Mouse (Mus musculus) heart, postnatal 0 days (tissue): ENCODE measurements around the gene Gm10277. TPM values are rescaled to one million over a fixed set of nuclear protein-coding genes. Genes with fewer than 3 reads are reported as not detected.
A peak's percentile ranks its signal among the peaks of the same experiment; 100 is the strongest.

Experiments used
- ATAC-seq: fragments of 200-750 bp; cut with Nextera tagmentation; 2 replicates; pipeline ENCODE4 v1.8.0; 2017; ENCODE audit warnings: low read depth, moderate number of reproducible peaks, moderate library complexity; ENCODE audit not compliant: insufficient read depth
- DNase-seq: peaks from one replicate; pipeline ENCODE4 v3.0.0-alpha.2; 2016; ENCODE audit warnings: low spot score
- H3K27ac ChIP-seq: fragments of 300-500 bp; sonication (generic); 2 replicates; pipeline ENCODE4 v1.5.1; 2014; ENCODE audit warnings: low read depth, mild to moderate bottlenecking
- H3K27me3 ChIP-seq: fragments of 300-500 bp; sonication (generic); 2 replicates; pipeline ENCODE4 v1.6.1; 2014; ENCODE audit warnings: low read length, mixed read lengths; ENCODE audit not compliant: control insufficient read depth, insufficient read depth
- H3K36me3 ChIP-seq: fragments of 300-500 bp; sonication (generic); replicated peaks from 2 replicates; pipeline ENCODE4 v1.6.1; 2014; ENCODE audit warnings: low read length, mixed read lengths; ENCODE audit not compliant: control insufficient read depth, insufficient read depth
- H3K4me1 ChIP-seq: fragments of 300-500 bp; sonication (generic); 2 replicates; pipeline ENCODE4 v1.6.1; 2014; ENCODE audit warnings: antibody characterized with exemption; ENCODE audit not compliant: control insufficient read depth, insufficient read depth
- H3K4me2 ChIP-seq: fragments of 300-500 bp; sonication (generic); 2 replicates; pipeline ENCODE4 v1.6.1; 2014; ENCODE audit warnings: low read depth, mild to moderate bottlenecking, low read length, moderate library complexity
- H3K4me3 ChIP-seq: fragments of 300-500 bp; sonication (generic); 2 replicates; pipeline ENCODE4 v1.5.1; 2014; ENCODE audit warnings: low read depth, low read length
- H3K9ac ChIP-seq: fragments of 300-500 bp; sonication (generic); replicated peaks from 2 replicates; pipeline ENCODE4 v1.6.1; 2014; ENCODE audit warnings: low read depth, low read length, mixed read lengths
- H3K9me3 ChIP-seq: fragments of 300-500 bp; sonication (generic); replicated peaks from 2 replicates; pipeline ENCODE4 v1.6.1; 2016; ENCODE audit warnings: low read length; ENCODE audit not compliant: control insufficient read depth
- CTCF ChIP-seq: IDR thresholded peaks from 2 replicates; pipeline ENCODE4 v1.5.1; 2016; ENCODE audit warnings: antibody characterized with exemption, control low read depth, low read depth
- EP300 ChIP-seq: IDR thresholded peaks from 2 replicates; pipeline ENCODE4 v1.6.1; 2016; ENCODE audit warnings: antibody characterized with exemption, low read depth
- WGBS: fragments of 180-500 bp; shearing (Covaris S2); extraction: QIAGEN DNeasy Blood & Tissue Kit; methylation state at CpG from one replicate; pipeline ENCODE4 v1.1.7; 2014; 5-methylcytosine and 5-hydroxymethylcytosine counted together
- polyA plus RNA-seq: library from polyadenylated mRNA; unstranded; fragments of >200 nt; fragmentation: Nextera tagmentation; extraction: Ambion mirVana; gene quantifications from 2 replicates; pipeline ENCODE4 v1.2.1, GENCODE M21; 2015
- total RNA-seq: library from RNA; depleted of rRNA; stranded (reverse); fragments of >200 nt; gene quantifications from 2 replicates; pipeline ENCODE4 v1.2.3, GENCODE M21; 2014; ENCODE audit warnings: low replicate concordance

Gm10277 gene
- total and polyA plus RNA-seq, 2 experiments from 2014 or later: 0.52 TPM; not detected in 1

GRCm38 (mm10) chr11:77800491-77800868, 12.9 kb upstream of the Gm10277 start:
- ATAC-seq: peak; percentile 1; the same call in 1 of the 2 replicates
- Histone ChIP-seq H3K4me2 (peak overlapping the region; percentile 82), H3K9ac (peak overlapping the region; percentile 43; the same call in 1 of the 2 replicates), H3K4me1 (peaks cover 47% of the 10 kb centered on the region), H3K27ac (peak overlapping the region; percentile 99), H3K9me3 (no peaks in the 10 kb centered on the region), H3K36me3 (no peaks in the 10 kb centered on the region), H3K27me3 (no peaks in the 10 kb centered on the region), H3K4me3 (peak overlapping the region; percentile 54)
- no peak for TF ChIP-seq CTCF
- TF ChIP-seq EP300: no peak
- no peak for DNase-seq
- WGBS: 19% methylated on average over 9 of the region's 9 CpGs

- Histone ChIP-seq H3K4me3 (no peak overlapping the region), H3K4me2 (no peak overlapping the region), H3K9ac (no peak overlapping the region), H3K27ac (no peak overlapping the region), H3K4me1 (peaks cover 35% of the 10 kb centered on the region), H3K9me3 (no peaks in the 10 kb centered on the region), H3K27me3 (no peaks in the 10 kb centered on the region), H3K36me3 (no peaks in the 10 kb centered on the region)
- ATAC-seq (no peak), DNase-seq (no peak)
- 61% methylated on average over 5 of the region's 5 CpGs for WGBS
- TF ChIP-seq EP300: no peak
- no peak for TF ChIP-seq CTCF
Measured at GRCm38 (mm10) chr11:77795216-77795615, 7.7 kb upstream of the Gm10277 start.

GRCm38 (mm10) chr11:77793238-77793930, 5.8 kb upstream of the Gm10277 start:
- ATAC-seq (peak; percentile 91), DNase-seq (peak; percentile 95)
- Histone ChIP-seq H3K27ac (peak overlapping the region; percentile 82), H3K27me3 (no peaks in the 10 kb centered on the region), H3K4me1 (peaks cover 33% of the 10 kb centered on the region), H3K9me3 (no peaks in the 10 kb centered on the region), H3K9ac (peak overlapping the region; percentile 57), H3K4me2 (peak overlapping the region; percentile 76), H3K4me3 (peak overlapping the region; percentile 46), H3K36me3 (no peaks in the 10 kb centered on the region)
- TF ChIP-seq EP300 (no peak), CTCF (peak; percentile 99)
- 5% methylated on average over 19 of the region's 19 CpGs for WGBS

- TF ChIP-seq CTCF (no peak), EP300 (no peak)
- Histone ChIP-seq H3K4me1 (peaks cover 33% of the 10 kb centered on the region), H3K36me3 (no peaks in the 10 kb centered on the region), H3K9me3 (no peaks in the 10 kb centered on the region), H3K27me3 (no peaks in the 10 kb centered on the region), H3K4me3 (no peak overlapping the region), H3K9ac (no peak overlapping the region), H3K27ac (peak overlapping the region; percentile 81), H3K4me2 (no peak overlapping the region)
- 63% methylated on average over 7 of the region's 7 CpGs for WGBS
- ATAC-seq (no peak), DNase-seq (no peak)
Measured at GRCm38 (mm10) chr11:77792566-77792909, 5.0 kb upstream of the Gm10277 start.

GRCm38 (mm10) chr11:77791752-77792565, 4.4 kb upstream of the Gm10277 start:
- Histone ChIP-seq H3K9me3 (no peaks in the 10 kb centered on the region), H3K27ac (peak overlapping the region; percentile 81)
- no peak for TF ChIP-seq CTCF

More at GRCm38 (mm10) chr11:77791752-77792565, 4.4 kb upstream of the Gm10277 start:
- Histone ChIP-seq H3K4me1 (peaks cover 33% of the 10 kb centered on the region), H3K27me3 (no peaks in the 10 kb centered on the region), H3K9ac (no peak overlapping the region), H3K4me3 (no peak overlapping the region), H3K36me3 (no peaks in the 10 kb centered on the region), H3K4me2 (no peak overlapping the region)
- DNase-seq (peak; percentile 70), ATAC-seq (peak; percentile 5; the same call in 1 of the 2 replicates)
- WGBS: 25% methylated on average over 12 of the region's 12 CpGs
